Mouse (Mus musculus) right cerebral cortex, postnatal 36 days (tissue): Measurements from ENCODE around the gene Tcf7l2.

Experiments used
- DNase-seq, 2 experiments: peaks; one replicate each; pipeline ENCODE4 v3.0.0; 2022; ENCODE audit warnings: low spot score in 2 of 2, mixed read lengths in 1 of 2

The Tcf7l2 gene

GRCm38 (mm10) chr19:55741439-55741928, at the start of gene Tcf7l2:
TSS of gene Tcf7l2 (plus strand) at chr19:55741820.
- peak; percentile 55 to 56 for DNase-seq

GRCm38 (mm10) chr19:55694651-55695050, 47.0 kb upstream of the Tcf7l2 start:
- DNase-seq = no peak

- no peak for DNase-seq
Observed at GRCm38 (mm10) chr19:55695418-55695817, 46.2 kb upstream of the Tcf7l2 start.

GRCm38 (mm10) chr19:55698892-55699291, 42.7 kb upstream of the Tcf7l2 start:
- no peak for DNase-seq

- DNase-seq = no peak
Observed at GRCm38 (mm10) chr19:55700214-55700568, 41.4 kb upstream of the Tcf7l2 start.

GRCm38 (mm10) chr19:55700569-55701282, 40.9 kb upstream of the Tcf7l2 start:
- DNase-seq = no peak

GRCm38 (mm10) chr19:55701283-55701633, 40.4 kb upstream of the Tcf7l2 start:
- no peak for DNase-seq

- no peak for DNase-seq
Observed at GRCm38 (mm10) chr19:55702081-55702480, 39.5 kb upstream of the Tcf7l2 start.

- no peak for DNase-seq
Observed at GRCm38 (mm10) chr19:55702716-55703115, 38.9 kb upstream of the Tcf7l2 start.

- no peak for DNase-seq
Observed at GRCm38 (mm10) chr19:55704071-55704470, 37.5 kb upstream of the Tcf7l2 start.

- DNase-seq = no peak
Observed at GRCm38 (mm10) chr19:55706300-55706699, 35.3 kb upstream of the Tcf7l2 start.

GRCm38 (mm10) chr19:55706806-55707205, 34.8 kb upstream of the Tcf7l2 start:
- no peak for DNase-seq

GRCm38 (mm10) chr19:55708031-55708554, 33.5 kb upstream of the Tcf7l2 start:
- DNase-seq = no peak

- DNase-seq = no peak
Observed at GRCm38 (mm10) chr19:55710841-55711240, 30.8 kb upstream of the Tcf7l2 start.

- DNase-seq = no peak
Observed at GRCm38 (mm10) chr19:55711701-55712100, 29.9 kb upstream of the Tcf7l2 start.

GRCm38 (mm10) chr19:55712678-55713077, 28.9 kb upstream of the Tcf7l2 start:
- DNase-seq = no peak

GRCm38 (mm10) chr19:55714015-55714414, 27.6 kb upstream of the Tcf7l2 start:
- DNase-seq = no peak

GRCm38 (mm10) chr19:55714665-55715064, 27.0 kb upstream of the Tcf7l2 start:
- no peak for DNase-seq

- no peak for DNase-seq
Observed at GRCm38 (mm10) chr19:55719083-55719482, 22.5 kb upstream of the Tcf7l2 start.

GRCm38 (mm10) chr19:55719524-55720408, 21.9 kb upstream of the Tcf7l2 start:
- DNase-seq = no peak

- DNase-seq = no peak
Observed at GRCm38 (mm10) chr19:55720409-55721092, 21.1 kb upstream of the Tcf7l2 start.

GRCm38 (mm10) chr19:55722376-55722775, 19.2 kb upstream of the Tcf7l2 start:
- no peak for DNase-seq
